Mouse (Mus musculus) small intestine, adult 2 months (tissue): Measurements from ENCODE around the gene Sesn3.
"Not testable (repeated sequence)": the region's sequence is repeated elsewhere in the genome, so short reads cannot be mapped to it uniquely, and the experiment has no call there.

Experiments
- CTCF ChIP-seq: fragments of 200-500 bp; IDR thresholded peaks from 2 replicates; pipeline ENCODE4 v1.5.1; 2012; ENCODE audit warnings: low read depth, mild to moderate bottlenecking, control low read depth, inconsistent platforms, low read length, moderate library complexity, mixed read lengths; ENCODE audit not compliant: insufficient replicate concordance, insufficient read length; ENCODE audit errors: extremely low read depth
- POLR2A ChIP-seq: fragments of 200-500 bp; IDR thresholded peaks from 2 replicates; pipeline ENCODE4 v1.6.1; 2012; ENCODE audit warnings: low read depth, mild to moderate bottlenecking, control low read depth, inconsistent platforms, low read length, moderate library complexity

DNA sequence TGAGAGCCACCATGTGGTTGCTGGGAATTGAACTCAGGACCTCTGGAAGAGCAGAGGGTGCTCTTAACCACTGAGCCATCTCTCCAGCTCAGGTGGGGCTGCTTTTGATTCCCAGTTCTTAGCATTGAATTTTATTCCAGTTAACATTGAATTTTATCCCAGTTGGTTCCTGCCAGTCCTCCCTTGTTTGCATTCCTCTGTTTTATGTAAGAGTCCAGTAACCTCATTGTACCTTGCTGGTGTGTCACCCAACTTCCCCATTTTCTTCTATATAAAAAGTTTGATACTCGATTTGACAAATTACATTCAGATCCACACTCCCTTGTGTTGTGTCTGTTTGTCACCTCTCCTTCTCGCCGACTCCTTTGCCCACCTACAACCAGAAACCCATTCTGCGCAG, 71.0 kb downstream of the Sesn3 start:
- not testable (repeated sequence) for TF ChIP-seq CTCF, POLR2A
